Mouse (Mus musculus) midbrain, embryonic 14.5 days (tissue): Measurements from ENCODE around the gene 4930402H24Rik. TPM values are rescaled to one million over a fixed set of nuclear protein-coding genes. Genes with fewer than 3 reads are reported as not detected.
"Not testable (repeated sequence)": the region's sequence is repeated elsewhere in the genome, so short reads cannot be mapped to it uniquely, and the experiment has no call there.

ENCODE experiments used
- ATAC-seq: fragments of 200-750 bp; cut with Nextera tagmentation; 2 replicates; pipeline ENCODE4 v1.8.0; 2017; ENCODE audit warnings: moderate number of reproducible peaks, moderate library complexity; ENCODE audit not compliant: low FRiP score, low TSS enrichment
- DNase-seq: peaks from one replicate; pipeline ENCODE4 v3.0.0-alpha.2; 2015
- H3K27ac ChIP-seq: fragments of 300-500 bp; sonication (generic); replicated peaks from 2 replicates; pipeline ENCODE4 v1.5.1; 2014; ENCODE audit warnings: mild to moderate bottlenecking, low read depth, low read length, moderate library complexity
- H3K27me3 ChIP-seq: fragments of 300-500 bp; sonication (generic); 2 replicates; pipeline ENCODE4 v1.6.1; 2014; ENCODE audit warnings: low read length, control low read depth, mixed read lengths; ENCODE audit not compliant: control insufficient read depth, insufficient read depth
- H3K36me3 ChIP-seq: fragments of 300-500 bp; sonication (generic); 2 replicates; pipeline ENCODE4 v1.6.1; 2014; ENCODE audit warnings: low read length, control low read depth; ENCODE audit not compliant: control insufficient read depth, insufficient read depth
- H3K4me1 ChIP-seq: fragments of 300-500 bp; sonication (generic); 2 replicates; pipeline ENCODE4 v1.6.1; 2014; ENCODE audit warnings: mild to moderate bottlenecking, antibody characterized with exemption, low read length, control low read depth; ENCODE audit not compliant: control insufficient read depth, insufficient read depth
- H3K4me2 ChIP-seq: fragments of 300-500 bp; sonication (generic); 2 replicates; pipeline ENCODE4 v1.6.1; 2014; ENCODE audit warnings: mild to moderate bottlenecking, low read length, moderate library complexity
- H3K4me3 ChIP-seq: fragments of 300-500 bp; sonication (generic); replicated peaks from 2 replicates; pipeline ENCODE4 v1.5.1; 2014; ENCODE audit warnings: low read depth, low read length
- H3K9ac ChIP-seq: fragments of 300-500 bp; sonication (generic); replicated peaks from 2 replicates; pipeline ENCODE4 v1.6.1; 2014; ENCODE audit warnings: mild to moderate bottlenecking, low read length, moderate library complexity
- H3K9me3 ChIP-seq: fragments of 300-500 bp; sonication (generic); 2 replicates; pipeline ENCODE4 v1.6.1; 2016; ENCODE audit warnings: low read length, control low read depth, mixed read lengths; ENCODE audit not compliant: control insufficient read depth
- WGBS: fragments of 180-500 bp; shearing (Covaris S2); extraction: QIAGEN DNeasy Blood & Tissue Kit; methylation state at CpG from one replicate; pipeline ENCODE4 v1.1.7; 2014; 5-methylcytosine and 5-hydroxymethylcytosine counted together
- polyA plus RNA-seq: library from polyadenylated mRNA; unstranded; fragments of >200 nt; fragmentation: Nextera tagmentation; extraction: Ambion mirVana; gene quantifications from 2 replicates; pipeline ENCODE4 v1.2.1, GENCODE M21; 2014

The 4930402H24Rik gene
- polyA plus RNA-seq, 1 experiment from 2014 or later: 107 TPM

- H3K9me3 ChIP-seq: no peaks in the 10 kb centered on the region
- H3K36me3 ChIP-seq: peaks cover 13% of the 10 kb centered on the region
- H3K27ac ChIP-seq: no peak overlapping the region
- H3K4me2 ChIP-seq: no peak overlapping the region
- H3K4me1 ChIP-seq: no peaks in the 10 kb centered on the region
- ATAC-seq (no peak), DNase-seq (no peak)
- no peaks in the 10 kb centered on the region for H3K27me3 ChIP-seq
- WGBS: 94% methylated on average over 4 of the region's 4 CpGs
- no peak overlapping the region for H3K9ac ChIP-seq
- H3K4me3 ChIP-seq: no peak overlapping the region
Measured at GRCm38 (mm10) chr2:130829496-130829895, 76.7 kb downstream of the 4930402H24Rik start.

GRCm38 (mm10) chr2:130828668-130829067 lies 77.5 kb downstream of the 4930402H24Rik start:
- H3K27me3 ChIP-seq: no peaks in the 10 kb centered on the region
- no peaks in the 10 kb centered on the region for H3K9me3 ChIP-seq
- peaks cover 11% of the 10 kb centered on the region for H3K36me3 ChIP-seq
- H3K4me3 ChIP-seq: no peak overlapping the region
- DNase-seq (no peak), ATAC-seq (no peak)
- H3K27ac ChIP-seq: no peak overlapping the region
- no peak overlapping the region for H3K9ac ChIP-seq
- no peak overlapping the region for H3K4me2 ChIP-seq
- WGBS: 84% methylated on average over 1 of the region's 1 CpGs
- no peaks in the 10 kb centered on the region for H3K4me1 ChIP-seq

GRCm38 (mm10) chr2:130828066-130828465 lies 78.1 kb downstream of the 4930402H24Rik start:
- not testable (repeated sequence) for H3K9me3 ChIP-seq, H3K4me3 ChIP-seq, H3K36me3 ChIP-seq, H3K27ac ChIP-seq, ATAC-seq, H3K4me2 ChIP-seq, H3K27me3 ChIP-seq, DNase-seq, H3K4me1 ChIP-seq, H3K9ac ChIP-seq
- WGBS: 89% methylated on average over 3 of the region's 3 CpGs

- ATAC-seq: no peak
Measured at GRCm38 (mm10) chr2:130827410-130827809, 78.8 kb downstream of the 4930402H24Rik start.

GRCm38 (mm10) chr2:130818838-130819647 lies 87.2 kb downstream of the 4930402H24Rik start:
- WGBS: 17% methylated on average over 11 of the region's 11 CpGs
- Histone ChIP-seq H3K36me3 (peaks cover 71% of the 10 kb centered on the region), H3K27ac (peak overlapping the region; percentile 52; the same call in 1 of the 2 replicates), H3K4me2 (no peak overlapping the region), H3K4me3 (no peak overlapping the region), H3K9me3 (no peaks in the 10 kb centered on the region), H3K4me1 (no peaks in the 10 kb centered on the region), H3K9ac (no peak overlapping the region), H3K27me3 (no peaks in the 10 kb centered on the region)
- no peak for ATAC-seq
- DNase-seq: peak; percentile 61

More at GRCm38 (mm10) chr2:130827410-130827809, 78.8 kb downstream of the 4930402H24Rik start:
- Histone ChIP-seq H3K27ac (no peak overlapping the region), H3K4me2 (no peak overlapping the region), H3K36me3 (peaks cover 12% of the 10 kb centered on the region), H3K4me1 (no peaks in the 10 kb centered on the region), H3K9me3 (no peaks in the 10 kb centered on the region), H3K4me3 (no peak overlapping the region), H3K27me3 (no peaks in the 10 kb centered on the region), H3K9ac (no peak overlapping the region)
- DNase-seq: peak; percentile 70
- WGBS: 32% methylated on average over 2 of the region's 2 CpGs

- 90% methylated on average over 1 of the region's 1 CpGs for WGBS
- Histone ChIP-seq H3K4me1 (no peaks in the 10 kb centered on the region), H3K27ac (no peak overlapping the region), H3K4me3 (no peak overlapping the region), H3K9me3 (no peaks in the 10 kb centered on the region), H3K36me3 (peaks cover 83% of the 10 kb centered on the region), H3K9ac (no peak overlapping the region), H3K27me3 (no peaks in the 10 kb centered on the region), H3K4me2 (no peak overlapping the region)
- DNase-seq: no peak
- no peak for ATAC-seq
Measured at GRCm38 (mm10) chr2:130817865-130818264, 88.3 kb downstream of the 4930402H24Rik start.

GRCm38 (mm10) chr2:130816205-130816604 lies 90.0 kb downstream of the 4930402H24Rik start:
- Histone ChIP-seq H3K9me3 (no peaks in the 10 kb centered on the region), H3K27ac (no peak overlapping the region), H3K4me3 (no peak overlapping the region), H3K4me2 (no peak overlapping the region), H3K9ac (no peak overlapping the region), H3K36me3 (peaks cover 89% of the 10 kb centered on the region), H3K4me1 (no peaks in the 10 kb centered on the region), H3K27me3 (no peaks in the 10 kb centered on the region)
- ATAC-seq: no peak
- 88% methylated on average over 5 of the region's 5 CpGs for WGBS
- no peak for DNase-seq

GRCm38 (mm10) chr2:130814492-130814891 lies 91.7 kb downstream of the 4930402H24Rik start:
- Histone ChIP-seq H3K4me2 (no peak overlapping the region), H3K9ac (no peak overlapping the region), H3K36me3 (peaks cover 88% of the 10 kb centered on the region), H3K4me1 (no peaks in the 10 kb centered on the region), H3K27ac (no peak overlapping the region), H3K27me3 (no peaks in the 10 kb centered on the region), H3K4me3 (no peak overlapping the region), H3K9me3 (no peaks in the 10 kb centered on the region)
- no peak for ATAC-seq
- 94% methylated on average over 1 of the region's 1 CpGs for WGBS
- DNase-seq: no peak

GRCm38 (mm10) chr2:130813729-130814128 lies 92.5 kb downstream of the 4930402H24Rik start:
- Histone ChIP-seq H3K4me1 (no peaks in the 10 kb centered on the region), H3K9ac (no peak overlapping the region), H3K27ac (no peak overlapping the region), H3K27me3 (no peaks in the 10 kb centered on the region), H3K4me2 (no peak overlapping the region), H3K9me3 (no peaks in the 10 kb centered on the region), H3K4me3 (no peak overlapping the region), H3K36me3 (peaks cover 88% of the 10 kb centered on the region)
- DNase-seq (no peak), ATAC-seq (no peak)
- WGBS: 79% methylated on average over 6 of the region's 6 CpGs
